Mouse (Mus musculus): ENCODE measurements around the gene Ndufa7.
"Not testable (repeated sequence)": the region's sequence is repeated elsewhere in the genome, so short reads cannot be mapped to it uniquely, and the experiment has no call there.

Ndufa7 gene

DNA sequence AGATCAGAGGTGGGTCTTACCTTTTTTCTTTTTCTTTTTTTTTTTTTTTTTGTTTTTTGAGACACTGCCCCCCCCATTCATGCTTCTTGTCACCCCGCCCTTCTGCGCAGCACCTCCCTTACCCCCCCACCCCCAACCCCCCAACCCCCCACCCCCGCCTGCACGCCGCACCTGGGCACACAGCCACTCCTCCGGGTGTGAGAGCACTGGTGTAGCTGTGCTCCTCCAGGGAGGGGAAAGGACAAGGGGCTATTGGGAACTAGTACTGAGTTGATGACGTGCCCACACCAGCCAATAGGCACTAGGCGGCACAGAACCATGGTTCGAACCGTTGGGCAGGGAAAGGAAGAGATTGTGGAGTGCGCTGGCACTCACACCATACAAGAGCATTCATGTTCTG lies 50.0 kb downstream of the Ndufa7 start:
- DNase-seq (ENCODE audit: low spot score in 2 of 2) = no peak

DNA sequence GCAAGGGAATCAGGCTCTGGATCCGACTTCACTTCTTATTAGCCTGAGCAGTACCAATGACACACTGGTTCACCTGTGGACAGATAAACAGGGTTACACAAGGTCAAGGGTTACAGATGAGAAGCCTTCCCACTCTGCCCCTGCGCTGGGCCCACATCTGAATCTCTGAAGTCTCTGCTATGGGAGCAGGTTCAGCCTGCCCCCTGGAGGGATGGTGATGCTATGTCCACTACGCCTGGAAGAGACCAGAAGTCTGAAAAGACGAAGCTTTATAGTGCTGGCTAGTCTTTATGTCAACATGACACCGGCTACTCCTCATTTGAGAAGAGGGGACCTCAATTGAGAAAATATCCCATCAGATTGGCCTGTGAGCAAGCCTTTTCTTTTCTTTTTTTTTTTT lies 51.4 kb downstream of the Ndufa7 start:
- not testable (repeated sequence) for DNase-seq (ENCODE audit: low spot score in 2 of 2)

DNA sequence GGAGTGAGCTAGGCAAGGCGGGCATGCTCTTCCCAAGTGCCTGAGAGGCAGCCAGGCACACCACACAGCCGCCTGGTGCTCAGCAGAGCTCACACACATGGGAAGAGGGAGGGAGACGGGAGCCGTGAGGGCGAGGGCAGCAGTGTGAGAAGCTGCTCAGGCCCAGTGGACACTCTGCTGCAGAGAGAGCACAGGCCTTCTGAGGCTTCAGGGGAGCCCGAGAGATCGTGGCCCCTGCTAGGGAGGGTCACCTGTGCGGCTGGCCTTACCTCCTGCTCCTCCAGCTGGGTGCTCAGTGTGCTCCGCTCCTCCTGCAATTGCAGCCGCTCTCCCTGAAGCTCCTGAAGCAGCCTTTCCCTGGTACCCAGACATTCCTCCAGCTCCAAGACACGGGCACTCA lies 59.9 kb downstream of the Ndufa7 start:
- not testable (repeated sequence) for DNase-seq (ENCODE audit: low spot score in 2 of 2)

DNA sequence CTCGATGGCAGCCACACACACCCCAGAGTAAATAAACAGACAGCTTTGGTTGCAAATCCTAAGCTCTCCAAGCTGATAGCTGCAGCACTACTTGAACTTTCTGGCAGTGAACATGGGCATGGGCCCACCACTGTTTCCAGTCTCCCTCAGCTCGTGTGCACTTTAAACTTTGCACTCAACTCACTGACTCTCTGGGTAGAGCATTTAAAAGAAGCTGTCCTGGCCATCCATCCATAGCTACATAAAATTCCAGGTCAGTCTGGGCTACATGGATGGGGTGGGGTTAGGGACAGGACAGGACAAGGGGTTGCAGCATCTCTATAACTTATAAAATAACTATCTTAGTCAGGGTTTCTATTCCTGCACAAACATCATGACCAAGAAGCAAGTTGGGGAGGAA lies 63.4 kb downstream of the Ndufa7 start:
- not testable (repeated sequence) for DNase-seq (ENCODE audit: low spot score in 2 of 2)

Data from frontal cortex, postnatal 14 days (tissue).